Mouse (Mus musculus): Measurements from ENCODE around the gene Pnpo. TPM values are rescaled to one million over a fixed set of nuclear protein-coding genes. Genes with fewer than 3 reads are reported as not detected.

Gene Pnpo
- polyA plus RNA-seq, 1 experiment from 2014 or later = 57.1 TPM

DNA sequence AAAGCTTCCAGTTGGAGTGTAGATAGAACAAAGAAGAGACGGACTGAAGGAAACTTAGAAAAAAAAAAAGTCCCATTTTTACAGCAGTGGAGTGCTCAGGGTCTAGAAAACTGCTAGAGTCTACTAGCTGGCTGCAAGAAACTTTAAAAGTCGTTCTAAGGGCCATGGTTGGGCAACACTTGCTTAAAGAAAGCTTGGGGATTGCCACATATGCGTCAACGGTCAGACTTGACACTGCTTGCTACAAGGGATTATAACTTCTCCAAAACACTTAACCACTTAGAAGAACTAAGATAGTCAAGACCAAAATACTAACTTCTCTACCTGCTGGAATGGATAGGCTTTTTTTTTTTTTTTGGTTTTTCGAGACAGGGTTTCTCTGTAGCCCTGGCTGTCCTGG is 31.0 kb upstream of the Pnpo start:
- DNase-seq (ENCODE audit: low spot score) (no peak), ATAC-seq (ENCODE audit: low FRiP score, low TSS enrichment) (no peak)
- Histone ChIP-seq H3K4me1 (replicated peaks; ENCODE audit: control insufficient read depth, insufficient read depth) (peaks cover 12% of the 10 kb centered on the region), H3K27ac (replicated peaks) (no peak overlapping the region), H3K4me3 (ENCODE audit: low read depth, low read length) (no peak overlapping the region), H3K4me2 (replicated peaks; ENCODE audit: low read depth) (no peak overlapping the region), H3K9ac (ENCODE audit: low read length) (no peak overlapping the region), H3K36me3 (ENCODE audit: control insufficient read depth, insufficient read depth, low read length) (no peaks in the 10 kb centered on the region), H3K27me3 (ENCODE audit: control insufficient read depth, insufficient read depth, low read length) (no peaks in the 10 kb centered on the region), H3K9me3 (ENCODE audit: control insufficient read depth, low read length) (no peaks in the 10 kb centered on the region)
- WGBS = 67% methylated on average over 5 of the region's 5 CpGs
- TF ChIP-seq CTCF (IDR thresholded peaks at IDR 0.05; ENCODE audit: low read depth) (no peak), EP300 (optimal IDR thresholded peaks at IDR 0.05) (no peak)

DNA sequence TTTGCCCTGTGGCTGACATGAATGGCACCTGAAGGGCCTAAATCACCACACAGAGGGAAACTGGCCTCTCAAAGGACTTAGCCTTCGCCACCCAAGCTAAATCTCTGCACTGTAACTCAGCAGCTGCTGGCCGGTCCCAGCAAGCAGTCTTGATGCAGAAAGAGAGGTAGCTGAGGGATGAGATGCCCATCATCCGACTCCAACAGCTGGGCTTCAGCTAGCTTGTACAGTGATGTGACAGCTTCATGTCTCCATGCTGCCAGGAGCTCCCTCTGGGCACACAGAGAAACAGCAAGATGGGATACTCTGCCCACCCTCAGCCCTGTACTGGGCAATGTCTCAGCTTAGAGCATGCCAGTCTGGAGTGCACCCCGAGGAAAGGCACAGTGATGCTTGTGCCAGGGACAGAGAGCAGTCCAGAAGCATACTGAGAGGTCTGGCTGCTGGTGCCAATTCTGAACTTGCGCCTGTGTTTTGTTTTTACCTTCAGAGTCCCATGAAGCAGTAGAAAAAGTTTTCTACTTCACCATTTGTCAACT is 29.7 kb upstream of the Pnpo start:
- DNase-seq (ENCODE audit: low spot score) = no peak
- peaks cover 20% of the 10 kb centered on the region for H3K4me1 ChIP-seq (replicated peaks; ENCODE audit: control insufficient read depth, insufficient read depth)
- WGBS = 88% methylated on average over 5 of the region's 5 CpGs
- no peak overlapping the region for H3K9ac ChIP-seq (ENCODE audit: low read length)
- peak overlapping the region; percentile 61; the same call in 1 of the 2 replicates for H3K27ac ChIP-seq (replicated peaks)
- H3K4me3 ChIP-seq (ENCODE audit: low read depth, low read length) = no peak overlapping the region
- TF ChIP-seq EP300 (optimal IDR thresholded peaks at IDR 0.05) = no peak
- no peaks in the 10 kb centered on the region for H3K27me3 ChIP-seq (ENCODE audit: control insufficient read depth, insufficient read depth, low read length)
- H3K36me3 ChIP-seq (ENCODE audit: control insufficient read depth, insufficient read depth, low read length) = no peaks in the 10 kb centered on the region
- H3K9me3 ChIP-seq (ENCODE audit: control insufficient read depth, low read length) = no peaks in the 10 kb centered on the region
- H3K4me2 ChIP-seq (replicated peaks; ENCODE audit: low read depth) = no peak overlapping the region
- ATAC-seq (ENCODE audit: low FRiP score, low TSS enrichment) = no peak

DNA sequence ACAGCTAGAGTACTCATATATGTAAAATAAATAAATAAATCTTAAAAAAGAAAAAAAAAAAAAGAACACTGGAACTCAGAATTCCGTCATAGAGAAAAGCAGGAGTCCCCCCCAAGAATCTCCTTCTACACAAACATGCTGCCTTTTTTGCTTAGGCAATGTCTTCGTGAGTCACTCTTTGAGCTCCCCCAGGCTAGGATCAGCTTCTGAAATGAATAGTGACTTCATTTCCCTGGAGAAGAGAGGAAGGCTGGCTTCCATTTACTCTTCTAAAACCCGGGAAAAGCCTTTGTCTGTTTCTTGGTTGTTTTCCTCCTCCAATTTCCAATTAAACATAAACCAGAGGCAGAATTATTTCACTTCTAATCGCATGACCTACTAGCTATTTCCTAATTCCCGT is 29.1 kb upstream of the Pnpo start:
- no peaks in the 10 kb centered on the region for H3K9me3 ChIP-seq (ENCODE audit: control insufficient read depth, low read length)
- H3K4me2 ChIP-seq (replicated peaks; ENCODE audit: low read depth) = no peak overlapping the region
- no peak for TF ChIP-seq EP300 (optimal IDR thresholded peaks at IDR 0.05)
- no peak for TF ChIP-seq CTCF (IDR thresholded peaks at IDR 0.05; ENCODE audit: low read depth)
- WGBS = 69% methylated on average over 5 of the region's 5 CpGs
- H3K27ac ChIP-seq (replicated peaks) = peak overlapping the region; percentile 61; the same call in 1 of the 2 replicates
- no peaks in the 10 kb centered on the region for H3K36me3 ChIP-seq (ENCODE audit: control insufficient read depth, insufficient read depth, low read length)
- H3K4me3 ChIP-seq (ENCODE audit: low read depth, low read length) = no peak overlapping the region
- DNase-seq (ENCODE audit: low spot score) = no peak
- no peak overlapping the region for H3K9ac ChIP-seq (ENCODE audit: low read length)
- no peak for ATAC-seq (ENCODE audit: low FRiP score, low TSS enrichment)
- H3K27me3 ChIP-seq (ENCODE audit: control insufficient read depth, insufficient read depth, low read length) = no peaks in the 10 kb centered on the region
- H3K4me1 ChIP-seq (replicated peaks; ENCODE audit: control insufficient read depth, insufficient read depth) = peaks cover 18% of the 10 kb centered on the region

DNA sequence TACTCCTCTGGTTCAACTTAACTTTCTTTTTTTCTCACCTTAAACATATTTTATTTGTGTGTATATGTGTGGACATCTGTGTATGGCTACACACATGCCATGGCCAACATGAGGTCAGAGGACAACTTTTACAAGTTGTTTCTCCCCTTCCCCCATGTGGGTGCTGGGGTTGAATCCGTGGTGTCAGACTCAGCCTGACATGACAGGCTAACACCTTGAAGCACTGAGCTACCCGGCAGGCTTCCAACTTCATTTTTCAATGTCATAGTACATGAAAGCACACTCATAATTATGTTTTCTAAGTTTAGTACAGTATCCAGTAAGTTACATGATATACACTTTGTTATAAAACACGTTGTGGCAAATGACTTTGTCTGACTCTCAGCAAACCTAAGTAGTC is 26.6 kb upstream of the Pnpo start:
- Histone ChIP-seq H3K36me3 (ENCODE audit: control insufficient read depth, insufficient read depth, low read length) (no peaks in the 10 kb centered on the region), H3K9ac (ENCODE audit: low read length) (no peak overlapping the region), H3K27me3 (ENCODE audit: control insufficient read depth, insufficient read depth, low read length) (no peaks in the 10 kb centered on the region), H3K27ac (replicated peaks) (peak overlapping the region; percentile 88), H3K4me3 (ENCODE audit: low read depth, low read length) (no peak overlapping the region), H3K4me2 (replicated peaks; ENCODE audit: low read depth) (peak overlapping the region; percentile 21; the same call in 1 of the 2 replicates), H3K9me3 (ENCODE audit: control insufficient read depth, low read length) (no peaks in the 10 kb centered on the region), H3K4me1 (replicated peaks; ENCODE audit: control insufficient read depth, insufficient read depth) (peaks cover 13% of the 10 kb centered on the region; the same call in 1 of the 2 replicates)
- 38% methylated on average over 3 of the region's 3 CpGs for WGBS
- no peak for DNase-seq (ENCODE audit: low spot score)
- no peak for ATAC-seq (ENCODE audit: low FRiP score, low TSS enrichment)
- no peak for TF ChIP-seq CTCF (IDR thresholded peaks at IDR 0.05; ENCODE audit: low read depth)
- no peak for TF ChIP-seq EP300 (optimal IDR thresholded peaks at IDR 0.05)

DNA sequence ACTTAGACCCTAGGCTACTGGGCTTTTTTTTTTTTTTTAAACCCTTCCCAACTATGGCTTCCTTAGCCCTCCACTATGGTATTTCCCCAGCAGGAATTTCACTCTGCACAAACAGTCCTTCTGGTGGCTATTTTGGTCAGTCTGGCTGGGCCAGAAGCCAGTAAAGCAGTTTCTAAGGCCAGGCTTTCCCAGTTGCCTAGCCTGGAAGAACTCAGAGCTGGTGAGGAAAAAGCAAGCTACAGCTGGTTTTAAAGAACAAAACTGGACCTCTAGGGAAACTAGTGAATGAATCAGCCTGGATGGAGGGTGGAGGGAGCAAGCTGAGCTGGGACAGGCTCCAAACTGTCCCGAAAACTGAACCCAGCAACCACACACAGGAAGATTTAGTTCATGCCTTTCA is 26.0 kb upstream of the Pnpo start:
- no peaks in the 10 kb centered on the region for H3K9me3 ChIP-seq (ENCODE audit: control insufficient read depth, low read length)
- H3K4me1 ChIP-seq (replicated peaks; ENCODE audit: control insufficient read depth, insufficient read depth) = peaks cover 13% of the 10 kb centered on the region; the same call in 1 of the 2 replicates
- ATAC-seq (ENCODE audit: low FRiP score, low TSS enrichment) = peak; percentile 25; the same call in 1 of the 2 replicates
- H3K9ac ChIP-seq (ENCODE audit: low read length) = no peak overlapping the region
- TF ChIP-seq EP300 (optimal IDR thresholded peaks at IDR 0.05) (no peak), CTCF (IDR thresholded peaks at IDR 0.05; ENCODE audit: low read depth) (no peak)
- WGBS = 28% methylated on average over 1 of the region's 1 CpGs
- H3K4me2 ChIP-seq (replicated peaks; ENCODE audit: low read depth) = peak overlapping the region; percentile 21
- peak overlapping the region; percentile 88 for H3K27ac ChIP-seq (replicated peaks)
- H3K4me3 ChIP-seq (ENCODE audit: low read depth, low read length) = no peak overlapping the region
- no peaks in the 10 kb centered on the region for H3K36me3 ChIP-seq (ENCODE audit: control insufficient read depth, insufficient read depth, low read length)
- no peak for DNase-seq (ENCODE audit: low spot score)
- no peaks in the 10 kb centered on the region for H3K27me3 ChIP-seq (ENCODE audit: control insufficient read depth, insufficient read depth, low read length)

DNA sequence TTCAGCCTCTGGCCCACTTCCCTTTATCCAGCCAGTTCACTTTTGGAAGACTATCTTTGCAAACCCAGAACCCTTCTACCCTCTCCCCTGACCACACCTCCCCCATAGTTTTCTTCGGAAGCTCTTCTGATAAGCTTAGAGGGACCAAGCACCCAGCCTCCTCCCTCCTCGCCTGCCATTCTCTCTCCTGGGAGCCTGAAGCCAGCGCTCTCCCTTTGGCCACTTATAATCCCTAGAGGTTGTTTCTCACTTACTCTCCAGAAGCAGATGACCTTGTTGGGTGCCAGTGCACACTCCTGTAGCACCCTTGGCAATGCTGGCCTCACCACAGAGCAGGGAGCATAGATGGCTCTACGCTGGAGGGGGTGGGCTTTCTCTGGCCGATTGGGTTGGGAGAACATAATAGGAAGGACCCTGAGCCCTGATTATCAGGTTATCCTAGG is 25.5 kb upstream of the Pnpo start:
- Histone ChIP-seq H3K27me3 (ENCODE audit: control insufficient read depth, insufficient read depth, low read length) (no peaks in the 10 kb centered on the region), H3K9me3 (ENCODE audit: control insufficient read depth, low read length) (no peaks in the 10 kb centered on the region), H3K36me3 (ENCODE audit: control insufficient read depth, insufficient read depth, low read length) (no peaks in the 10 kb centered on the region), H3K9ac (ENCODE audit: low read length) (no peak overlapping the region), H3K27ac (replicated peaks) (peak overlapping the region; percentile 88), H3K4me2 (replicated peaks; ENCODE audit: low read depth) (peak overlapping the region; percentile 21; the same call in 1 of the 2 replicates), H3K4me1 (replicated peaks; ENCODE audit: control insufficient read depth, insufficient read depth) (peaks cover 13% of the 10 kb centered on the region; the same call in 1 of the 2 replicates), H3K4me3 (ENCODE audit: low read depth, low read length) (no peak overlapping the region)
- 49% methylated on average over 5 of the region's 5 CpGs for WGBS
- DNase-seq (ENCODE audit: low spot score) = no peak
- 0 out of 2 replicates have a peak, but pooled peaks have one; percentile 7 for ATAC-seq (ENCODE audit: low FRiP score, low TSS enrichment)
- no peak for TF ChIP-seq EP300 (optimal IDR thresholded peaks at IDR 0.05)
- no peak for TF ChIP-seq CTCF (IDR thresholded peaks at IDR 0.05; ENCODE audit: low read depth)

All from stomach, postnatal 0 days (tissue).